Mouse (Mus musculus): Measurements from ENCODE around the gene Olfr418.
"Not testable (repeated sequence)": the region's sequence is repeated elsewhere in the genome, so short reads cannot be mapped to it uniquely, and the experiment has no call there.

The Olfr418 gene

DNA sequence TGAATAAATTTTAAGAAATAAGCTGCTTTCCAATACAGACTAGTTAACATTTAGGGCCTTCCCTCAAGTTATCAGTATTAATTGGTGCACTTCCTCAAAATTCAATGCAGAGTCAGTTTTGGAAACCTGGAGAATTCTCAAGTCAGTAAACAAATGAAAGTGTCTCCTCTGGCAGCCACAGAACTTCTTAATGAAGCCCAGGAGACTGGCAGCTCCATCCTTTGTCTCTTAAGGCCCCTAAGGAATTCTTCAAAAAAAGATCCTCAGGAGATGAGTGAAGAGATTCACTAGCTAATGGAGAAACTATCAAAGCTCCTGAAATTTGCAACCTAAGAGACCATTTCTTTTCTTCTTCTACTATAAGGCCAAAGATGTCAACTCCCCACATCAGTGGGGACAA is at the start of gene Olfr418:
TSS of gene Olfr418 (plus strand) at position 301 of the 400 bp plus-strand sequence.
- no peak for ATAC-seq (ENCODE audit: low TSS enrichment)

DNA sequence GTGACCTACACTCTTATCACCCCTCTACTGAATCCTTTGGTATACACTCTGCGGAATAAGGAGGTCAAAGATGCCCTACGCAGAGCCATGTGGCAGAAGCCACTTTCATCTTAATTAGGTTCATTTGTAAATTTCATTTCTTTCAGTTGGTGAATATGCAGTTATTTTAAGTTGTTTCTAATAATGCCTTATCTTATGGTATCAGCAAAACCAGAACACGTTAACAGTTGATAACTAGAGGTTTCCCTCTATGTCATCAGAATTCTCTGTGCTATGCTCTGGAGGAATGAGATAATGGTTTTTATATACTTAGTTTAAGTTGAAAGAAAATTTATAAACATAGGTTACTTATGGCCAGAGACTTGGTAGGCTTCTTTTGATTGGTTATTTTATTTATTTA is 49.3 kb upstream of the Olfr418 start:
- ATAC-seq (ENCODE audit: low TSS enrichment), result no peak

DNA sequence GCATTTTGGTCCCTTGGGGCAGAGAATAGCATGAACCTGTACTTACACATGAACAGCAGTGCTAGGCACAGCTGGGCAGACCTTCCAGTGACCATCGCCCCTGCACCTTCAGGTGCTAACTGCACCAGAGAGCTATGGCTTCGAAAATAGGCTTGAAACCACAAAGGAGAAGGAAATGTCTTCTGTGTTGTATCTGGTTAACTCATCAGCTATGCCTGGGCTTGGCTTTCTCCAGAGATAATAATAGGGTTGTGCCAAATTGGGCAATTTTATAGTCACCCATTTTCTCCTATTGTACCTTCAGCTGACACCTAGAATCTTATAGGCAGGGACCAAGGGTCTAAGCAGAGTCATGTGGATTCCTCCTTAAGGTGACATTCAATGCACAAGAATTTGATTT is 38.7 kb upstream of the Olfr418 start, which contains the start of gene Fcer1a:
TSS of gene Fcer1a (minus strand) at position 134 of the 400 bp plus-strand sequence.
- no peak for ATAC-seq (ENCODE audit: low TSS enrichment)

DNA sequence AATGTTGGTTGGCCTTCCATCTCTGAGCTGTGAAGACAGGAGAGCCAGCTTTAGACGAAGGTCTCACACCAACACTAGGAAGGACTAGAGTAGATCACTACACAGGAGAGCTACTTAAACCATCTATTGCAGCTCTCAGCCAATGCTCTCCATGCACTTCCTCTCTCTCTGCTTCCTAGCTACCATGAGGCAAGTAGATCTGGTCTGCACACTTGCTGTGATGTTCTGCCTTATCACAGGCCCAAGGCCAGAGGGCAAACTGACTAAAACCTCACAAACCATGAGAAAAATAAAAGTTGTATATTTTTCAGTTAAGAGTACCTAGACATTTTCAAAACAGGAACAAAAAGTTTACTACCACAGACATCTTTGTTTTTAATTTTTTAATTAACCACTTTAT is 28.8 kb upstream of the Olfr418 start:
- ATAC-seq (ENCODE audit: low TSS enrichment), result not testable (repeated sequence)

DNA sequence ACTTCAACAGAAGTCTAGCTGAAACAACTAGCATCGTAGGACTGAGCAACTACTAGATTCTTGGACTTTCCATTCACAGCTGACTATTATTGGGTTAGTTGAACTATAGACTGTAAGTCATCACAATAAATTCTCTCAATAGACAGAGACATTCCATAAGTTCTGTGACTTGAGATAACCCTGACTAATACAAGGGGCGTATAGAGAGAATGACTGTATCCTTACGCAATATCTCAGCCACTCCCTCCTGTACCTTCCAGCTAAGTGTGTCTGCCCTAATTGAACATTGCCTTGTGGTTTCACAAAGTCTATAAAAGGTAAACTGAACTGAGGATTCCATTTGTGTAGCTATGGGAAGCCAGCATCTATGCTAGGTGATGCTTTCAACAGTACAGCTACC is 15.9 kb upstream of the Olfr418 start:
- no peak for ATAC-seq (ENCODE audit: low TSS enrichment)

DNA sequence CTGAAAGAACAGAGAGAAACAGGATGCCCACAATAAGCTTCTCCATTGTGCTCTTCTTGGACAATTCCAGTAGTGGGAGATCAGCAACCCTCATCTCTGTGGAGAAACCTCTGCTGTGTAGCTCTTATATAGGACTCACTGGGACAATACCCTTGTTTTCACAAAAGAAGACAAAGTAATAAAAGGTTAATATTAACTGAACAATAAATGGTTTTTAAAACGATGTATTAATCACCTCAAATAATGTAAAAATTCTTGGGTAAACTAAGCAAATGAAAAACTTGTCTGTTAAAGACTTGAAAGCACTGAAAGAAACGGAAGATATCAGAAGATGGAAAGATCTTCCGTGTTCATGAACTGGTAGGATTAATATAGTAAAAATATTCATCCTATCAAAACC is 11.9 kb downstream of the Olfr418 start, which contains the start of gene Mptx2:
TSS of gene Mptx2 (minus strand) at position 101 of the 400 bp plus-strand sequence.
- no peak for ATAC-seq (ENCODE audit: low TSS enrichment)

- ATAC-seq (ENCODE audit: low TSS enrichment), result not testable (repeated sequence)
These were observed 37.0 kb downstream of the Olfr418 start for GRCm38 (mm10) chr1:173302795-173303194.

GRCm38 (mm10) chr1:173313535-173314050 is 47.8 kb downstream of the Olfr418 start:
- not testable (repeated sequence) for ATAC-seq (ENCODE audit: low TSS enrichment)

DNA sequence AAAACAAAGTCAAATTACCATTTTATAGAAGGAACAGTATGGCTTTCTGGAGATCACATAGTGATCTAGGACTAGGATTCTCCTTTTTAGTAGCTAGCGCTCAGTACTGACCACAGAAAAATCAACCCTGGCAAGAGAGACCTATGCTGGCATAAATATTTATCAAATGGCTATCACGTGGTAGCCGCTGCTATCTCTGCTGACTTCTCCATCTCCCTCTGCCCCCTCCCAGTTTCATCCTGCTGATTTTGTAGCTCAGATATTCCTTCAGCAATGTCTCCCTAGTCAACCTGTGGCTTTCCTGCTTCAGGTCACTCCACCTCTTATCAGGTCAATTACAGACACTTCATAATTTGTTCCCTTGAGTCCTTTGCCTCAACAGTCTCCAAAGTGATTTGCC is 49.9 kb downstream of the Olfr418 start:
- ATAC-seq (ENCODE audit: low TSS enrichment), result no peak

GRCm38 (mm10) chr1:173317925-173318477 is 52.2 kb downstream of the Olfr418 start:
- no peak for ATAC-seq (ENCODE audit: low TSS enrichment)

DNA sequence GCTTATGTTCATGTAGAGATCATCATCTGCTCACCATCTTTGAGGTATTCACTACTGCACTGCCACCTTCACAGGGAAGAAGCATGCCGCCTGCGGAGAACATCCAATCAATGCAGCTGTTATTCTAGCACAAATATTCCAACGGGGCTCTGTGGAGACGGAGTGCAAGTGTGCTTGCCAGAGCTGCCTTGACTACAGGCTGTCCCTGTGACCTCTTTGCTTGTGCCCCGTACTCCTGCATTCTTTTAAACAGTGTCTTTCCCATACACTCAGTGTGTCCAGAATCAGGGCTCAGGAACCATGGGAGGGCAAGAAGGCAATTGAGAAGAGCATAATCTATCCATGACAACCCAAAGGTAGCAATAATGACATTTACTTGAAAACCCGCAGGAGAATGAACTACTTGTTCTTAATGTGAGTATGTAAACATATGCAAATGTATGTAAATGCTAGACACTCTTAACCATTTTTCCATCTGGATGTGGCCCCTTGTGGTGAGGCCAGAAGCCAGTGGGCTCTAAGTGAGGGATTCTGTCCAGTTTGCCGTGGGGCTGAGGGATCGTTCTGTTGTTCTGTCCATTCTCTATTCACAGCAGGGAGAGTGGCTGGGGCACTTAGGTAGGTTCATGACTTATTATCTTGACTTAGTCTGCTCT is 55.9 kb downstream of the Olfr418 start:
- ATAC-seq (ENCODE audit: low TSS enrichment), result peak; percentile 25

DNA sequence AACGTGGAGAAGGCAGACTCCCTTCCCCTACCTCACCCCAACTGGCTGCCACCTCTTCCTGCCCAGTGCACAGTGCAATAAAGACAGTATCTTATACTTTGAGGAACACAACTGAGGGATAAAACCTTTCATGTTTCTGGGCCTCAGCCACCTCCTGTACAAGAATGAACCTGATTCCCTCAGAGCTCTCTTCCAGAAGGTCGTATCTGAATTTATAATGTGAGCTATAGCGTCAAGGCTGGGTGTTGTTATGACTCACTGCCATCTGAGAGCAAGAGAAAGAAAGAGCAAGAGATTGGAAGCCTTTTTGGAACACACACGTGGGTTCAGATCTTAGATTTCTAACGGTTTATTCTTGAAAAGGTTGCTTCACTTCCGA is 56.4 kb downstream of the Olfr418 start:
- ATAC-seq (ENCODE audit: low TSS enrichment), result peak; percentile 92

All from frontal cortex, adult (tissue).